Mouse (Mus musculus): ENCODE measurements around the gene Cd3g. TPM values are rescaled to one million over a fixed set of nuclear protein-coding genes. Genes with fewer than 3 reads are reported as not detected.
A peak's percentile ranks its signal among the peaks of the same experiment; 100 is the strongest.

Cd3g gene
- polyA plus RNA-seq, 1 experiment from 2014 or later: 0.76 TPM

DNA sequence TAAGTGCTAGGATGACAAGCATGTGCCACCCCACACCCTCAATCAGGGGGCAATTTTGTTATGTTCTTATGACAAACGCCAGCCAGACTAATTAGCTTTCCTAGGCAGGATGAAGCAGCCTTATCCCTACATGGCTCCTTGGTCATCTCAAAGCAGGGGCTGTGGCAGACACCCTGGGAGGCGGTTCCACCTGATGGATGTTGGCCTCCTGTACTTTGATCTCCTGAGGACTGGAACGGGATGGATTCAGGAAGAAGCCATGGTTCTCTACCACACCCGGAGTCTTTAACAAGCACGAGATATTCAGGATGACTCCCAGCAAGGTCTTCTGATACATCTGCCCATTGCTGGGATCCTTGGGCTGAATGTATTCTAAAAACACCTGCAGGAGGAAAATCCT, 32.4 kb downstream of the Cd3g start:
- no peak for ATAC-seq (ENCODE audit: insufficient read depth, low FRiP score)
- 95% methylated on average over 5 of the region's 5 CpGs for WGBS
- H3K4me2 ChIP-seq (ENCODE audit: low read depth, low read length): no peak overlapping the region
- H3K27ac ChIP-seq (ENCODE audit: low read length): no peak overlapping the region
- H3K4me1 ChIP-seq (ENCODE audit: control insufficient read depth, insufficient read depth, low read length): no peaks in the 10 kb centered on the region
- H3K27me3 ChIP-seq (ENCODE audit: control insufficient read depth, insufficient read depth, low read length): no peaks in the 10 kb centered on the region
- H3K36me3 ChIP-seq (ENCODE audit: control insufficient read depth, insufficient read depth, low read length): peaks cover 12% of the 10 kb centered on the region; the same call in 1 of the 2 replicates
- no peak overlapping the region for H3K9ac ChIP-seq (ENCODE audit: low read length)
- no peaks in the 10 kb centered on the region for H3K9me3 ChIP-seq (replicated peaks; ENCODE audit: control insufficient read depth, low read length)
- no peak overlapping the region for H3K4me3 ChIP-seq (replicated peaks; ENCODE audit: low read length)

DNA sequence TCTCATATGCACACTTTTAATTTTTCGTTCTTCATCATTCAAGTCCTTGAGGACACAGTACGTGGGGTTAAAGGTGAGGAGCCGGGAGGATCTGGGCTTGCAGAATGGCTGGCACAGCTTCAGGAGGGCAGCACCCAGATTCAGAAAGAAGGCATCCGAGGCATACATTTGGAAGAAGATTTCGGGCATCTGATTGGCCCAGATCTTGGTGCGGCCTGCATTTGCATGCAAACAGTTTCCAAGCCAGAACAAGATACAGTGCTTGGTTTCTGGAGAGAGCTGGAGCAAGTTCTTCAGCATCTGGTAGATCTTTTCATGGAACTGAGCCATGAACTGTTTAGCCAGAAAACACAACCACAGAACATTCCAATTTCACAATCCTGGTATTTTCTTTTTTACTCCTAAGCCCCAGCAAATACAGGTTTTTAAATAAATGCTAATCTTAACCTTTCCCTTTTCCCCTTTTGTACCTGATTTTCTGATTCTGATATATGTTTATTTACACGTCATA, 34.0 kb downstream of the Cd3g start:
- Histone ChIP-seq H3K9ac (ENCODE audit: low read length) (no peak overlapping the region), H3K4me1 (ENCODE audit: control insufficient read depth, insufficient read depth, low read length) (no peaks in the 10 kb centered on the region), H3K9me3 (replicated peaks; ENCODE audit: control insufficient read depth, low read length) (no peaks in the 10 kb centered on the region), H3K27ac (ENCODE audit: low read length) (no peak overlapping the region), H3K27me3 (ENCODE audit: control insufficient read depth, insufficient read depth, low read length) (no peaks in the 10 kb centered on the region), H3K4me2 (ENCODE audit: low read depth, low read length) (no peak overlapping the region), H3K4me3 (replicated peaks; ENCODE audit: low read length) (no peak overlapping the region), H3K36me3 (ENCODE audit: control insufficient read depth, insufficient read depth, low read length) (peaks cover 9% of the 10 kb centered on the region; the same call in 1 of the 2 replicates)
- no peak for ATAC-seq (ENCODE audit: insufficient read depth, low FRiP score)
- 90% methylated on average over 7 of the region's 7 CpGs for WGBS

DNA sequence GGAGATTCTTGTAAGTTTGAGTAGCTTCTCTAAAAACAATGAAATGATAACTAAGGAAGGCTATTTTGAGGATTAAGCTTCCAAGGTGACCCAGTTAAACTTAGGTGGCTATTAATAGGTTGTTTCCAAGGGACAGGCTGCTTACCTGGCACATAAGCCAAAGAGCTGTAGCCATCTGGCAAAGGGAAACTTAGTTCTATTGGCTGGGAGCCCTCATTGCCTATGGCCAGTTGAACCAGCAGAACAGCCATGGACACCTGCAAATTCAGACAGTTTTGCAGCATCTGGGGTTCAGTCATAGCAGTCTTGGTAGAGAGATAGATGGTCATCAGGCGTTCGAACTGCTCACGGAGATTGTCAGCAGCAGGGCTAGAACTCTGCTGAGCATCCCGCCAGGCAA, 37.8 kb downstream of the Cd3g start:
- Histone ChIP-seq H3K36me3 (ENCODE audit: control insufficient read depth, insufficient read depth, low read length) (peaks cover 10% of the 10 kb centered on the region; the same call in 1 of the 2 replicates), H3K9me3 (replicated peaks; ENCODE audit: control insufficient read depth, low read length) (no peaks in the 10 kb centered on the region), H3K4me3 (replicated peaks; ENCODE audit: low read length) (no peak overlapping the region), H3K9ac (ENCODE audit: low read length) (no peak overlapping the region), H3K27ac (ENCODE audit: low read length) (no peak overlapping the region), H3K27me3 (ENCODE audit: control insufficient read depth, insufficient read depth, low read length) (no peaks in the 10 kb centered on the region), H3K4me1 (ENCODE audit: control insufficient read depth, insufficient read depth, low read length) (no peaks in the 10 kb centered on the region), H3K4me2 (ENCODE audit: low read depth, low read length) (no peak overlapping the region)
- no peak for ATAC-seq (ENCODE audit: insufficient read depth, low FRiP score)
- 95% methylated on average over 4 of the region's 4 CpGs for WGBS

DNA sequence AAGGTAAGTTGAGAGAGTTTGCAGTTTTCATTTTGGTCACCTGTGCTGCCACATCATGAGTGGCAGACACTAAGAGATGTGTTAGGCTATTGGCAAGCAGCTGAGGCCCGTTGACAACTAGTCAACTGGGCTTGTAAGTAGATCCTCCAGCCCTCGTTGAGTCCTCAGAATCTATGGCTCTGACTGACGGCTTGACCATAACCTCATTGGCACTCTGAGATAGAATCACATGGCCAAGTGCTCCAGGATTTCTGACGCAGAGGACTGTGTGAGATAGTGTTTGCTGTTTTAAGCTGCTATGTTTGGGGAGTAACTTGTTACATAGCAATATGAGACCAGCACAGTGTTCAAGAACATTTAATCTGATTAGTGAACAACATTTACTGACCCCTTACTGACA, 38.5 kb downstream of the Cd3g start:
- Histone ChIP-seq H3K9me3 (replicated peaks; ENCODE audit: control insufficient read depth, low read length) (no peaks in the 10 kb centered on the region), H3K9ac (ENCODE audit: low read length) (no peak overlapping the region), H3K36me3 (ENCODE audit: control insufficient read depth, insufficient read depth, low read length) (peaks cover 7% of the 10 kb centered on the region; the same call in 1 of the 2 replicates), H3K27ac (ENCODE audit: low read length) (no peak overlapping the region), H3K4me3 (replicated peaks; ENCODE audit: low read length) (no peak overlapping the region), H3K27me3 (ENCODE audit: control insufficient read depth, insufficient read depth, low read length) (no peaks in the 10 kb centered on the region), H3K4me2 (ENCODE audit: low read depth, low read length) (no peak overlapping the region), H3K4me1 (ENCODE audit: control insufficient read depth, insufficient read depth, low read length) (no peaks in the 10 kb centered on the region)
- ATAC-seq (ENCODE audit: insufficient read depth, low FRiP score): no peak
- 84% methylated on average over 4 of the region's 4 CpGs for WGBS

DNA sequence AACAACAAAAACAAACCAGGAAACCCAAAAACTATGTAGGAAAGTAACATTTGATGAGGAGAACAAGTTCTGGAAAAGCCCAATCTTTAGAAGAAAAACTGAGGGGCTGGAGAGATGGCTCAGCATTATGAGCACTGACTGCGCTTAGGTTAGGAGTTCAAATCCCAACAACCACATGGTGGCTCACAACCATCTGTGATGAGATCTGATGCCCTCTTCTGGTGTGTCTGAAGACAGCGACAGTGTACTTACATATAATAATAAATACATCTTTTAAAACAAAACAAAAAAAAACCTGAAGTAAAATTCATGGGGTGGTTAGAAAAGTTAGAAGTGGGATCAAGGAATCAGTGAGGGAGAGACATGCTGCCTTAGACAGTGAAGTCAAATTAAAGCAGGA, 58.7 kb downstream of the Cd3g start:
- H3K9ac ChIP-seq (ENCODE audit: low read length): no peak overlapping the region
- peaks cover 8% of the 10 kb centered on the region for H3K4me1 ChIP-seq (ENCODE audit: control insufficient read depth, insufficient read depth, low read length)
- no peaks in the 10 kb centered on the region for H3K9me3 ChIP-seq (replicated peaks; ENCODE audit: control insufficient read depth, low read length)
- H3K4me3 ChIP-seq (replicated peaks; ENCODE audit: low read length): peak overlapping the region; percentile 99
- H3K36me3 ChIP-seq (ENCODE audit: control insufficient read depth, insufficient read depth, low read length): 0 out of 2 replicates have a peak, but pooled peaks cover 3% of the 10 kb centered on the region
- 61% methylated on average over 2 of the region's 2 CpGs for WGBS
- peak overlapping the region; percentile 67 for H3K4me2 ChIP-seq (ENCODE audit: low read depth, low read length)
- no peak for ATAC-seq (ENCODE audit: insufficient read depth, low FRiP score)
- H3K27ac ChIP-seq (ENCODE audit: low read length): peak overlapping the region; percentile 97
- no peaks in the 10 kb centered on the region for H3K27me3 ChIP-seq (ENCODE audit: control insufficient read depth, insufficient read depth, low read length)

DNA sequence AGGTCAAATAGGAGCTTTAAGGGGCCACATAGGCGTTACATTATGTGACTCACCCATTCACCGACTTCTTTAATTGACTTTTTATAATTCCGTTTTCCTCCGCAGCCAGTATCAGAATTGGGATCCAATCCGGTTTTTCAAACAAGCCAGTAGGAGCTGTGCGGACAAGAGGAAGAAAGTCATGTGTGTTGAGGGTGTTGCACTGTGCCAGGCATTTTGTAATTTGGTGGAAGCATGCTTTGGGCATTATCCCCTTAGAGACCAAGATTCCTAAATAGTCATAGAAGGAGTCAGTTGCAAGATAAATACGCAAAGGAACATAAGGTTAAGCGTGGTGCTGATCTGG, 59.1 kb downstream of the Cd3g start:
- no peaks in the 10 kb centered on the region for H3K27me3 ChIP-seq (ENCODE audit: control insufficient read depth, insufficient read depth, low read length)
- peak overlapping the region; percentile 99 for H3K4me3 ChIP-seq (replicated peaks; ENCODE audit: low read length)
- no peaks in the 10 kb centered on the region for H3K9me3 ChIP-seq (replicated peaks; ENCODE audit: control insufficient read depth, low read length)
- 0 out of 2 replicates have a peak, but pooled peaks cover 3% of the 10 kb centered on the region for H3K36me3 ChIP-seq (ENCODE audit: control insufficient read depth, insufficient read depth, low read length)
- peak; percentile 86 for ATAC-seq (ENCODE audit: insufficient read depth, low FRiP score)
- H3K4me2 ChIP-seq (ENCODE audit: low read depth, low read length): peak overlapping the region; percentile 67
- H3K27ac ChIP-seq (ENCODE audit: low read length): peak overlapping the region; percentile 97
- under 1% methylated on average over 8 of the region's 8 CpGs for WGBS
- H3K4me1 ChIP-seq (ENCODE audit: control insufficient read depth, insufficient read depth, low read length): peaks cover 8% of the 10 kb centered on the region
- peak overlapping the region; percentile 96 for H3K9ac ChIP-seq (ENCODE audit: low read length)

DNA sequence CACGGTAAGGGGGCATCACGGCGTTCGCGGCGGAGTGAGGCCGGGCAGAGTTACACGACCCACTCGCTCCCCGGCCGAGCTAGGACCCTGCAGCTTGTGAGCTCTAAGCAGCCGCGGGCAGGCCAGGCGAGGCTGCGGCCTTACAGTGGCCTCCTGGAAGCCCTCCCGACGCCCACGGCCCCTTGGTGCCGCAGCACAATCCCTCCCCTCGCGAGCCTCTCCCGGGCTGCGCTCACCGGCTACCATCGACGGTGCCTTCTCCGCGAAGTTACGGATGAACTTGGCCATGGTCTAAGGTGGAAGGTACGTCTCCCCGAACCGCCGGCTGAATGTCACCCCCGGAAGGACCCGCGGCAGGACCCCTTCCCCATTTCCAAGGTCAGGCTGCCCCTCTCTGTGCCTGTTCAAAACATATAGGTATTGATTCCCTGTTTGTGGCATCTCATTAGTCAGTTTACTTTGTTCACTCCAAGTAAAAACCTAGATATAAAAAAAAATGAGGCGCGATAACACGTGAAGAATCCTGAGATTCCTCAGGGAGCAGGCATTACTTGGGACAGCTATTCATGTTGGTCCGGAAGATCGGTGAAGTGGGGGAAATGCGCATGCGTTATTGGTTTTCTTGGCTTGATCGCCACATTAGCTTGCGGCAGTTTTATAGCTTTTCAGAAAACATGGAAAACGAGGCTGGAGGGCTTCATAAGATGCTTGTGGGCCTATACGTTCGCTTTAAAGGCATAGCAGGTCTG, 59.7 kb downstream of the Cd3g start, which contains the start of gene Atp5l:
TSS of gene Atp5l (minus strand) at position 369 of the 749 bp plus-strand sequence.
- Histone ChIP-seq H3K9me3 (replicated peaks; ENCODE audit: control insufficient read depth, low read length) (no peaks in the 10 kb centered on the region), H3K36me3 (ENCODE audit: control insufficient read depth, insufficient read depth, low read length) (no peaks in the 10 kb centered on the region), H3K4me2 (ENCODE audit: low read depth, low read length) (peak within 1 kb of the TSS; percentile 68), H3K9ac (ENCODE audit: low read length) (peak within 1 kb of the TSS; percentile 96), H3K4me3 (replicated peaks; ENCODE audit: low read length) (peak within 1 kb of the TSS; percentile 99), H3K27me3 (ENCODE audit: control insufficient read depth, insufficient read depth, low read length) (no peaks in the 10 kb centered on the region), H3K27ac (ENCODE audit: low read length) (peak within 1 kb of the TSS; percentile 97), H3K4me1 (ENCODE audit: control insufficient read depth, insufficient read depth, low read length) (peaks cover 10% of the 10 kb centered on the region)
- peak; percentile 89 for ATAC-seq (ENCODE audit: insufficient read depth, low FRiP score)
- 0% methylated on average over 48 of the region's 48 CpGs for WGBS

DNA sequence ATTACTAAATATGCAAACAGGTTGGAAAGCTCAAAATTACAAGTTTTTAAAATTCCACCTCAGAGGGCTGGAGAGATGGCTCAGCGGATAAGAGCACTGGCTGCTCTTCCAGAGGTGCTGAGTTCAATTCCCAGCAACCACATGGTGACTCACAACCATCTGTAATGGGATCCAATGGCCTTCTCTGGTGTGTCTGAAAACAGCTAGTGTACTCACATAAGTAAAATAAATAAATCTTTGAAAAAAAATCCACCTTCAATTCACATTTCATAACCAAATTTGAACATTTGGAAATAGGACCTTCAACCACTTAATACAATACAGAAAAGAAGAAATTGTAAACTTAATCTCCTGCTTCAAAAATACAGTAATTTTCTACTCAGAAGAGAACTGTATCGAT, 60.6 kb downstream of the Cd3g start:
- ATAC-seq (ENCODE audit: insufficient read depth, low FRiP score): no peak
- peak overlapping the region; percentile 96 for H3K9ac ChIP-seq (ENCODE audit: low read length)
- no peaks in the 10 kb centered on the region for H3K9me3 ChIP-seq (replicated peaks; ENCODE audit: control insufficient read depth, low read length)
- H3K4me3 ChIP-seq (replicated peaks; ENCODE audit: low read length): peak overlapping the region; percentile 99
- no peaks in the 10 kb centered on the region for H3K36me3 ChIP-seq (ENCODE audit: control insufficient read depth, insufficient read depth, low read length)
- no peak overlapping the region for H3K27ac ChIP-seq (ENCODE audit: low read length)
- peaks cover 18% of the 10 kb centered on the region for H3K4me1 ChIP-seq (ENCODE audit: control insufficient read depth, insufficient read depth, low read length)
- 27% methylated on average over 2 of the region's 2 CpGs for WGBS
- no peaks in the 10 kb centered on the region for H3K27me3 ChIP-seq (ENCODE audit: control insufficient read depth, insufficient read depth, low read length)
- H3K4me2 ChIP-seq (ENCODE audit: low read depth, low read length): peak overlapping the region; percentile 68
